Mouse (Mus musculus): Measurements from ENCODE around the gene Ifit3b.
"Not testable (repeated sequence)": the region's sequence is repeated elsewhere in the genome, so short reads cannot be mapped to it uniquely, and the experiment has no call there.

Gene Ifit3b

GRCm38 (mm10) chr19:34610118-34610517 lies 2.3 kb downstream of the Ifit3b start:
- DNase-seq (ENCODE audit: low spot score): not testable (repeated sequence)

GRCm38 (mm10) chr19:34612243-34613001 lies 4.7 kb downstream of the Ifit3b start:
- DNase-seq (ENCODE audit: low spot score): not testable (repeated sequence)

- no peak for DNase-seq (ENCODE audit: low spot score)
These were observed 13.1 kb downstream of the Ifit3b start for GRCm38 (mm10) chr19:34620871-34621270.

DNA sequence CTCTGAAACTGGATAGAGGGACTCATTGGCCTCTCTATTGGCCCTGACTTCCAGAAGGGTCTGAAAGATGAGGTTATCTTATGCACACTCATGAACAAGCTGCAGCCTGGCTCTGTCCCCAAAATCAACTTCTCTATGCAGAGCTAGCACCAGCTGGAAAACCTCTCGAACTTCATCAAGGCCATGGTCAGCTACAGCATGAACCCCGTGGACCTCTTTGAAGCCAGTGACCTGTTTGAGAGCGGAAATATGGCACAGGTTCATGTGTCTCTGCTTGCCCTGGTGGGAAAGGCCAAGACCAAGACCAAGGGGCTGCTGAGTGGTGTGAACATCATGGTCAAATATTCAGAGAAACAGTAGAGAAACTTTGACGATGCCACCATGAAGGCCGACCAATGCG lies 16.0 kb downstream of the Ifit3b start:
- DNase-seq (ENCODE audit: low spot score): no peak

DNA sequence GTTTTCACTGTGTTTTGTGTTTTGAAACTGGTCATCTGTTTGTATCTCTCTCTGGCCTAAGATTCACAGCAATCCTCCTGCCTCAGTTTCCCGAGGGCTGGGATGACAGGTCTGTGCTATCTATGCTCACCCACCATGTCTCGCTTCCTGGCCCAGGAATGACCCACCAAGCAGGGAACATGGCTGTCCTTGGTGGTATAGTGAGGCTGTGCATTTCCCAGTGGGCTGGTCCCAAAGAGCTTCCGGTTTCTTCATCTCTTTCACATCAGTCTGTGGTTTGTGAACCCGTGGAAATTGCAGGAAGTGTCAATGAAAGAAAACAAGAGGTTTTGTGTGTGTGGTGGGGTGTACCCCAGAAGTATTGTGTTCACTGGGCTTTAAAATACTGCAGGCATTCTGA lies 16.9 kb downstream of the Ifit3b start:
- no peak for DNase-seq (ENCODE audit: low spot score)

GRCm38 (mm10) chr19:34627496-34627895 lies 19.7 kb downstream of the Ifit3b start:
- no peak for DNase-seq (ENCODE audit: low spot score)

DNA sequence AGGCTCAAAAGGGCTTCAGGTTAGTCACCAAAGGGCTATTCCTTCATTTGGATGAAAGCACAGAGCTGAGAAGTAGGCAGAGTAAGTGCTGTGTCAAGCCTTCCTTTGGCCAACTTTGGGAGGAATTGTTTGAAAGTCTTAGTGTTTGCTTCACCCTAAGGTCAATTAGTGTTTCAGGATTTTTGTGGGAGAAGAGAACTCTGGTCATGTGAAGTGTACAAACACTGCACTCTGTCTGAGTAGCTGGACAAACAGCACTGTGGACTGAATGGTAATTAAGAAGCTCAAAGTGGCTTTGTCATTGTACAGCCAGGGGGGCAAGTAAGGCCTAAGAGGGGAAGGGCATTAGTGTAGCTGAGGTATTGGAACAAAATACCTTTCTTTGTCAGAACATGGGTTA lies 23.7 kb downstream of the Ifit3b start:
- no peak for DNase-seq (ENCODE audit: low spot score)

- no peak for DNase-seq (ENCODE audit: low spot score)
These were observed 25.7 kb downstream of the Ifit3b start for GRCm38 (mm10) chr19:34633484-34633883.

DNA sequence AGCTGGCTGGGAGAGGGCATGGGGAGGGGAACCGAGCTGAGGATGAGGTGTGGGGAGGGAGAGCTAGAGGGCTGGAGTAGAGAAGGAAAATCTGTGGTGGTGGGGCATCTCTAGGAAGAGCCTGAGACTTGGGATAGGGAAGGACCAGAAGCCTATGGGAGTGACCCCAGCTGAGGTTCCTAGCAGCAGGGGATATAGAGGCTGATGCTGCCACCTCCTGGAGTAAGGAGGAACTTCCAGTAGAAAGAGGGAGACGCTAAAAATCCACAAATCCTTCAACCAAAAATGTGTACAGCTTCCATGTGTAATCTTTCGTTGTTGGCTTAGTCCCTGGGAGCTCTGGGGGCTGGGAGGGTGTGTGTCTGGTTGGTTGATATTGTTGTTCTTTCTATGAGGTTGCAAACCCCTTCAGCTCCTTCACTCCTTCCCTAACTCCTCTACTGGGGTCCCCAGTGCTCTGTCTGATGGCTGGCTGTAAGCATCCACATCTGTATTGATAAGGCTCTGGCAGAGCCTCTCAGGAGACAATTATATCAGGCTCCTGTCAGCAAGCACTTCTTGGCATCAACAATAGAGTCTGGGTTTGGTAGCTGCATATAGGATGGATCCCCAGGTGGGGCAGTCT lies 29.3 kb downstream of the Ifit3b start:
- DNase-seq (ENCODE audit: low spot score): peak; percentile 35

GRCm38 (mm10) chr19:34640623-34641022 lies 32.9 kb downstream of the Ifit3b start, which contains the start of the genes Ifit1bl2 and Ifit1:
TSS of gene Ifit1bl2 (minus strand) at chr19:34640743.
TSS of gene Ifit1 (plus strand) at chr19:34640871.
- no peak for DNase-seq (ENCODE audit: low spot score)

DNA sequence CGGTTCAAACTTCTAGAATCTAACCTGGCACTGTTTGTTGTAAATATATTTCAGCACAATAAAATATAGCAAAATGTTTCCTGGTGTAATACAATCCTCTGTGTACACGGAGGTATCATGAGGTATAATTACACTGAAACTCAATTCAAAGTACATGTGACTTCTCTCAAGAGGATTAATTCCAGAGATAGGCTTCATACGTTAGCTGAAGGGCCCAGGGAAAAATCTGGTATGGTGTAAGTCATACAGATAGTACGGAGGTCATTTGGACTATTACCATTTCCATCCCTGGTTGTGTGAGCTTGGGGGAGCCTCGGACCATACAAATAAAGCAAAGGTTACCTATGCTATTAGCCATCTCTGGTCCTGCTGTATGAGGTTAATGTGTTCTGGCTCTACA lies 34.8 kb downstream of the Ifit3b start:
- no peak for DNase-seq (ENCODE audit: low spot score)

- not testable (repeated sequence) for DNase-seq (ENCODE audit: low spot score)
These were observed 39.9 kb downstream of the Ifit3b start for GRCm38 (mm10) chr19:34647630-34648029.

DNA sequence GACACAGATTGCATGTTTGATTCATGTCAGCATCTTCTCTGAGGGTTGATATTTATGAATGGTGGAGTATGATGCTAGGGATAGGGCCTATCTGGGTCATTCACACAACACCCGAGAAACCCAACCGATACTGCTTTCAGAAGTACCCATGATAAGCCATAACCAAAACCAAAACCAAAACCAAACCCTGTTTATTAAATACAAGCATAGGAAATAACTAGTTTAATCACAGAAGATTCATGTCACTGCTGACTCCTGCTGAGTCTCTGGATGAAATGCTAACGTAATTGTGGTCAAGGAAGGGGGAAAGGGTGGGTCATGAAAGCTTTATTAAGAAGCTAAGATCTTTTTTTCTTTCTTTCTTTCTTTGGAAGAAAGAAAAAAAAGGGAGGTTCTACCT lies 42.5 kb downstream of the Ifit3b start:
- DNase-seq (ENCODE audit: low spot score): no peak

- no peak for DNase-seq (ENCODE audit: low spot score)
These were observed 43.2 kb downstream of the Ifit3b start for GRCm38 (mm10) chr19:34650997-34651396.

- DNase-seq (ENCODE audit: low spot score): no peak
These were observed 47.5 kb downstream of the Ifit3b start for GRCm38 (mm10) chr19:34655227-34655805.

- DNase-seq (ENCODE audit: low spot score): no peak
These were observed 48.9 kb downstream of the Ifit3b start for GRCm38 (mm10) chr19:34656511-34657298.

GRCm38 (mm10) chr19:34662067-34662507 lies 54.3 kb downstream of the Ifit3b start:
- peak; percentile 36 for DNase-seq (ENCODE audit: low spot score)

GRCm38 (mm10) chr19:34662740-34663139 lies 55.0 kb downstream of the Ifit3b start:
- DNase-seq (ENCODE audit: low spot score): no peak
